Mouse (Mus musculus) heart, adult 2 months (tissue): ENCODE measurements around the gene Chst12. TPM values are rescaled to one million over a fixed set of nuclear protein-coding genes. Genes with fewer than 3 reads are reported as not detected.

Experiments used
- DNase-seq, 2 experiments: peaks; one replicate each; pipeline ENCODE4 v3.0.0; 2021
- H3K27ac ChIP-seq: fragments of 200-600 bp; 2 replicates; pipeline ENCODE4 v1.8.1; 2022
- H3K27me3 ChIP-seq: fragments of 200-500 bp; 2 replicates; pipeline ENCODE4 v1.6.1; 2012; ENCODE audit warnings: mild to moderate bottlenecking, low read length, inconsistent platforms, mixed read lengths; ENCODE audit not compliant: control insufficient read depth, insufficient read depth
- H3K36me3 ChIP-seq: fragments of 200-500 bp; 2 replicates; pipeline ENCODE4 v1.6.1; 2012; ENCODE audit warnings: low read length, inconsistent platforms; ENCODE audit not compliant: control insufficient read depth, insufficient read depth
- H3K4me1 ChIP-seq: fragments of 200-500 bp; 2 replicates; pipeline ENCODE4 v1.6.1; 2011; ENCODE audit warnings: low read length; ENCODE audit not compliant: control insufficient read depth, insufficient read depth
- H3K4me3 ChIP-seq: fragments of 200-600 bp; 2 replicates; pipeline ENCODE4 v1.8.1; 2022
- H3K79me2 ChIP-seq: fragments of 200-500 bp; replicated peaks from 2 replicates; pipeline ENCODE4 v1.6.1; 2012; ENCODE audit warnings: mild to moderate bottlenecking, inconsistent platforms, low read length, moderate library complexity, mixed read lengths; ENCODE audit not compliant: control insufficient read depth, insufficient read depth
- H3K9ac ChIP-seq: fragments of 200-500 bp; 2 replicates; pipeline ENCODE4 v1.6.1; 2012; ENCODE audit warnings: low read depth, mild to moderate bottlenecking, control low read depth, inconsistent platforms, low read length, mixed read lengths
- CTCF ChIP-seq: fragments of 200-600 bp; IDR thresholded peaks from 2 replicates; pipeline ENCODE4 v1.8.1; 2022; ENCODE audit warnings: antibody characterized with exemption, mild to moderate bottlenecking, moderate library complexity
- EP300 ChIP-seq: fragments of 200-500 bp; IDR thresholded peaks from 2 replicates; pipeline ENCODE4 v1.6.1; 2011; ENCODE audit warnings: low read depth, low read length, control low read depth; ENCODE audit not compliant: insufficient read depth
- POLR2A ChIP-seq: fragments of 200-500 bp; IDR thresholded peaks from 2 replicates; pipeline ENCODE4 v1.6.1; 2011; ENCODE audit warnings: mild to moderate bottlenecking, low read depth, low read length, control low read depth; ENCODE audit not compliant: insufficient read depth
- WGBS: fragments of 180-500 bp; shearing (Covaris S2); methylation state at CpG from one replicate; pipeline ENCODE4 v1.1.7; 2018; 5-methylcytosine and 5-hydroxymethylcytosine counted together
- intact Hi-C: fragments of 180-260 bp; cut with DNase I; formaldehyde crosslinking; loops from one replicate; pipeline ENCODE4 v1.15.1; 2025
- polyA plus RNA-seq: library from polyadenylated mRNA; depleted of rRNA; stranded (reverse); fragments of >200 nt; gene quantifications from 2 replicates; pipeline ENCODE4 v1.2.3, GENCODE M21; 2012
- total RNA-seq, 2 experiments: library from RNA; stranded (reverse); gene quantifications; 2 replicates each; pipeline ENCODE4 v1.2.3; 2021

Gene Chst12
- total and polyA plus RNA-seq, 3 experiments: 4.5 to 11.2 (median 4.8) TPM

GRCm38 (mm10) chr5:140506096-140506794 lies 895 bp downstream of the Chst12 start:
- TF ChIP-seq POLR2A (no peak), EP300 (no peak), CTCF (no peak)
- H3K79me2 ChIP-seq: no peaks in the 10 kb centered on the region
- no peak for DNase-seq
- peak overlapping the region; percentile 76 for H3K27ac ChIP-seq
- H3K4me3 ChIP-seq: peak overlapping the region; percentile 75
- WGBS: 27% methylated on average over 22 of the region's 22 CpGs
- H3K27me3 ChIP-seq: no peaks in the 10 kb centered on the region
- H3K36me3 ChIP-seq: no peaks in the 10 kb centered on the region
- peaks cover 13% of the 10 kb centered on the region for H3K4me1 ChIP-seq
- peak overlapping the region; percentile 57 for H3K9ac ChIP-seq
- intact Hi-C loops: no loop called here

- no peaks in the 10 kb centered on the region for H3K36me3 ChIP-seq
- WGBS: 71% methylated on average over 14 of the region's 14 CpGs
- no peak overlapping the region for H3K27ac ChIP-seq
- TF ChIP-seq CTCF (no peak), POLR2A (no peak), EP300 (no peak)
- H3K9ac ChIP-seq: no peak overlapping the region
- no peak for DNase-seq
- no peak overlapping the region for H3K4me3 ChIP-seq
- no peaks in the 10 kb centered on the region for H3K79me2 ChIP-seq
- peaks cover 12% of the 10 kb centered on the region for H3K4me1 ChIP-seq
- H3K27me3 ChIP-seq: no peaks in the 10 kb centered on the region
- intact Hi-C loops: no loop called here
Observed at GRCm38 (mm10) chr5:140507466-140508208, 2.3 kb downstream of the Chst12 start.

- peak; percentile 43 to 44 for DNase-seq
- H3K4me1 ChIP-seq: peaks cover 6% of the 10 kb centered on the region; the same call in 1 of the 2 replicates
- H3K36me3 ChIP-seq: no peaks in the 10 kb centered on the region
- no peak overlapping the region for H3K4me3 ChIP-seq
- 34% methylated on average over 8 of the region's 8 CpGs for WGBS
- intact Hi-C loops: no loop called here
- H3K9ac ChIP-seq: no peak overlapping the region
- no peak overlapping the region for H3K27ac ChIP-seq
- TF ChIP-seq CTCF: no peak
- no peak for TF ChIP-seq EP300
- TF ChIP-seq POLR2A: no peak
- H3K27me3 ChIP-seq: no peaks in the 10 kb centered on the region
- H3K79me2 ChIP-seq: no peaks in the 10 kb centered on the region
Observed at GRCm38 (mm10) chr5:140508686-140509085, 3.3 kb downstream of the Chst12 start.

GRCm38 (mm10) chr5:140509204-140509603 lies 3.9 kb downstream of the Chst12 start:
- H3K27me3 ChIP-seq: no peaks in the 10 kb centered on the region
- peaks cover 6% of the 10 kb centered on the region; the same call in 1 of the 2 replicates for H3K4me1 ChIP-seq
- 65% methylated on average over 9 of the region's 9 CpGs for WGBS
- no peaks in the 10 kb centered on the region for H3K79me2 ChIP-seq
- intact Hi-C loops: no loop called here
- no peak overlapping the region for H3K9ac ChIP-seq
- no peak overlapping the region for H3K4me3 ChIP-seq
- TF ChIP-seq POLR2A (no peak), EP300 (no peak), CTCF (no peak)
- H3K27ac ChIP-seq: no peak overlapping the region
- no peaks in the 10 kb centered on the region for H3K36me3 ChIP-seq
- DNase-seq: no peak

GRCm38 (mm10) chr5:140510012-140511000 lies 5.0 kb downstream of the Chst12 start:
- peaks cover 8% of the 10 kb centered on the region for H3K4me1 ChIP-seq
- intact Hi-C loops: no loop called here

More at GRCm38 (mm10) chr5:140510012-140511000, 5.0 kb downstream of the Chst12 start:
- H3K4me3 ChIP-seq: no peak overlapping the region
- no peak for DNase-seq
- no peaks in the 10 kb centered on the region for H3K79me2 ChIP-seq
- H3K9ac ChIP-seq: no peak overlapping the region
- TF ChIP-seq EP300 (no peak), CTCF (no peak), POLR2A (no peak)
- WGBS: 66% methylated on average over 27 of the region's 27 CpGs
- no peaks in the 10 kb centered on the region for H3K27me3 ChIP-seq
- no peak overlapping the region for H3K27ac ChIP-seq
- no peaks in the 10 kb centered on the region for H3K36me3 ChIP-seq
